Mouse (Mus musculus) induced T-regulatory cell, adult 2 months (primary cell): ENCODE data around the gene Gm3486.
"Not testable (repeated sequence)": the region's sequence is repeated elsewhere in the genome, so short reads cannot be mapped to it uniquely, and the experiment has no call there.

Experiments
- DNase-seq: peaks from one replicate; pipeline ENCODE4 v3.0.0-alpha.2; 2012; ENCODE audit warnings: low read depth

Gene Gm3486

GRCm38 (mm10) chr14:41489385-41489784 lies at the start of gene Gm3486:
Gene Gm3486 (minus strand): TSS chr14:41489485.
- not testable (repeated sequence) for DNase-seq

- not testable (repeated sequence) for DNase-seq
Observed at GRCm38 (mm10) chr14:41524695-41525094, 35.4 kb upstream of the Gm3486 start.

GRCm38 (mm10) chr14:41520683-41521082 lies 31.4 kb upstream of the Gm3486 start:
- not testable (repeated sequence) for DNase-seq

GRCm38 (mm10) chr14:41453418-41453817 lies 35.9 kb downstream of the Gm3486 start, which contains the start of gene Gm7954:
Gene Gm7954 (minus strand): TSS chr14:41453518.
- DNase-seq = not testable (repeated sequence)
